Mouse (Mus musculus) heart, postnatal 14 days (tissue): Measurements from ENCODE around the gene Traf7. TPM values are rescaled to one million over a fixed set of nuclear protein-coding genes. Genes with fewer than 3 reads are reported as not detected.

Source experiments
- DNase-seq, 2 experiments: peaks; one replicate each; pipeline ENCODE4 v3.0.0; 2021 to 2022
- intact Hi-C: fragments of 180-260 bp; cut with DNase I; formaldehyde crosslinking; loops from one replicate; pipeline ENCODE4 v1.15.1; 2025
- total RNA-seq, 2 experiments: library from RNA; stranded (reverse); gene quantifications; 2 replicates each; pipeline ENCODE4 v1.2.3; 2021

Traf7 gene
- total RNA-seq, 2 experiments from 2014 or later = 57.2 to 65.5 TPM

DNA sequence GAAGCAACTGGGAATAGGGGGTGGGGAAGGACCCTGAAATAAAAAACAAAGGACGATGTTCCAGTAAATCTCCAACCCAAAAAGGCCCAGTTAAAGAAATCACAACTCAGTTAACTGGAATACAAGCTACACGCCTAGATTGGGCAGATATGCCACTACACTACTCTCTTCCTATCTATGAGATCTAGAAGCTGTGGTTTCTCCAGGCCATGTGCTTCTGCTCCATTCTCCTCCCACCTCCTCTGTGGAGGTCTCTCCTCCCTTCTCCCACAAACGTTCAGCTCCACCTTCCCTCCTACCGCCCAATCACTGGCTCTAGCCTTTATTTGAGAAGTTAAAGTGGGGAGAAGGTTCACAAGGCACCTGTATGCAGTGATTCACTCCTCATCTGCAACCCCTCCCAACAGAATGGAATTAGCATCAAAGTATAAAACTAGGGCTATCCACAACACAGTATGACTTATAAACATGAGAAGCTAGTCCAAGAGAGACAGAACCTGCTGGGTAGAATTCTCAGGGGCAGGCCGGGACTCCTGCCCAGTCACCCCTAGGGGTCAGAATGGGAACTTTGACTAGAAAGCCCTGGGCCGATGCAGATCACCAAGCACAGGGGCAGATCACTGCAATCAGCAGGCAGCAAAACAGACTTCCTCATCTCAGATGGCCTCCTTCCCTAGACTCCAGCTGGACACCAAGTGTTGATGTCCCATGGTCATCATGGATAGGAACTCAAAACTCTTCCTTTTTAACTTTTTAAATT, 64.2 kb downstream of the Traf7 start:
- intact Hi-C loops = no loop called here
- DNase-seq = no peak

DNA sequence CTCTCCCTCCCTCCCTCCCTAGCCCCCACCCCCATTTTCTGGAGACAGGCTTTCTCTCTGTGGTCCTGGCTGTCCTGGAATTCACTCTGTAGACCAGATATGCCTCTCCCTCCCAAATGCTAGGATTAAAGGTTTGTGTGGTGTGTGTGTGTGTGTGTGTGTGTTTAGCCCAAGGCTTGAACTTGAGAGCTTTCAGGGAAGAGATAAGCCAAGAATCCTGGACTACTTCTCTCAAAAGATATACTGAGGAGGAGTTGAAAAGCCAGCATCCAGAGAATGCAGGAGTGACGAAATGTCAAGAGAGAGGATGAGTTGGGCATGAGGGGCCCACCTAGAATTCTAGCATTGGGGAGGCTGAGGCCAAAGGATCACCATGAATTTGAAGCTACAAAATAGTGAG, 64.8 kb downstream of the Traf7 start:
- intact Hi-C loops = no loop called here
- no peak for DNase-seq

DNA sequence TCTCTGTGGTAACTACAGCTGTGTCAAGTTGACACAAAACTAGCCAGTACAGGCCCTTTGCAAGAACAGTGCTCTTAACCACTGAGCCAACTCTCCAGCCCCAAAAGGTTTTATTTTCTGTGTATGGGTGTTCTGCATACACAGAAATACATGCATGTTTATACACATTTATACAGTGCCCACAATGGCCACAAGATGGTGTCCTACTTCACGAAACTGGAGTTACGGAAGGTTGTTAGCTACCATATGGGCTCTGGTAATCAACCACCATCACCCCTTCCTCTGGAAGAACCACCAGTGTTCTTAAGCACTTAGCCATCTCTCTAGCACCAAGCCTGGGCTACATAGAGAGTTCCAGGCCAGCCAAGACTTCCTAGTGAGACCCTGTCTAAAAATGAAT, 66.2 kb downstream of the Traf7 start:
- intact Hi-C loops = no loop called here

More for the DNA sequence above, 66.2 kb downstream of the Traf7 start:
- DNase-seq = no peak

Other genes with a start within 250 kb of the Traf7 start
- not detected for gene Abca17, start 176.9 kb downstream of the Traf7 start, total RNA-seq
- 10 to 100 TPM; 13.6 to 15.5 TPM for gene Abca3, start 176.0 kb downstream of the Traf7 start, total RNA-seq
- 10 to 100 TPM; 69.6 to 73.5 TPM for gene Rnps1, start 113.4 kb downstream of the Traf7 start, total RNA-seq
- gene Eci1, start 101.3 kb downstream of the Traf7 start, total RNA-seq = 100 to 1,000 TPM; 428 to 461 TPM
- gene Dnase1l2, start 84.8 kb downstream of the Traf7 start, total RNA-seq = 1 to 10 TPM; 2.0 to 2.3 TPM
- 10 to 100 TPM; 13.6 to 16.2 TPM for gene E4f1, start 57.6 kb downstream of the Traf7 start, total RNA-seq
- 10 to 100 TPM; 43.2 to 43.4 TPM for gene Pgp, start 57.5 kb downstream of the Traf7 start, total RNA-seq
- under 1 TPM in 1 of 2 experiments, not detected in 1; 0.38 TPM for gene Bricd5, start 54.1 kb downstream of the Traf7 start, total RNA-seq
- gene Mlst8, start 48.9 kb downstream of the Traf7 start, total RNA-seq = 10 to 100 TPM in 1 of 2 experiments, 1 to 10 TPM in 1; 10.0 to 10.8 TPM
- under 1 TPM; 0.10 to 0.43 TPM for gene Caskin1, start 39.3 kb downstream of the Traf7 start, total RNA-seq
- under 1 TPM; 0.19 to 0.34 TPM for gene Rab26, start 6.3 kb upstream of the Traf7 start, total RNA-seq
- 10 to 100 TPM; 58.0 to 63.2 TPM for gene Pkd1, start 21.9 kb upstream of the Traf7 start, total RNA-seq
- gene Tsc2, start 104.7 kb upstream of the Traf7 start, total RNA-seq = 10 to 100 TPM; 76.7 to 88.2 TPM
- gene Nthl1, start 104.7 kb upstream of the Traf7 start, total RNA-seq = 1 to 10 TPM; 2.1 to 4.1 TPM
- 100 to 1,000 TPM; 134 TPM for gene Slc9a3r2, start 122.4 kb upstream of the Traf7 start, total RNA-seq
- gene Npw, start 130.5 kb upstream of the Traf7 start, total RNA-seq = not detected
- gene Zfp598, start 141.7 kb upstream of the Traf7 start, total RNA-seq = 10 to 100 TPM; 20.2 to 21.6 TPM
- gene Syngr3, start 162.0 kb upstream of the Traf7 start, total RNA-seq = under 1 TPM in 1 of 2 experiments, not detected in 1; 0.12 TPM
- 10 to 100 TPM; 15.9 to 16.2 TPM for gene Gfer, start 168.2 kb upstream of the Traf7 start, total RNA-seq
- 1 to 10 TPM in 1 of 2 experiments, under 1 TPM in 1; 0.96 to 1.0 TPM for gene Noxo1, start 168.3 kb upstream of the Traf7 start, total RNA-seq
- gene Tbl3, start 179.7 kb upstream of the Traf7 start, total RNA-seq = 10 to 100 TPM; 16.8 to 19.5 TPM
- gene Rnf151, start 190.1 kb upstream of the Traf7 start, total RNA-seq = not detected
- 100 to 1,000 TPM; 673 to 751 TPM for gene Rps2, start 190.2 kb upstream of the Traf7 start, total RNA-seq
- 100 to 1,000 TPM; 939 to 954 TPM for gene Ndufb10, start 196.5 kb upstream of the Traf7 start, total RNA-seq
- 100 to 1,000 TPM; 186 to 197 TPM for gene Rpl3l, start 199.9 kb upstream of the Traf7 start, total RNA-seq
- gene Msrb1, start 208.7 kb upstream of the Traf7 start, total RNA-seq = 100 to 1,000 TPM; 214 TPM
- gene Hs3st6, start 225.1 kb upstream of the Traf7 start, total RNA-seq = under 1 TPM in 1 of 2 experiments, not detected in 1; 0.29 TPM